Mouse (Mus musculus) granulocyte monocyte progenitor cell, adult 5-6 weeks (primary cell): ENCODE results near the gene Btbd10. TPM values are rescaled to one million over a fixed set of nuclear protein-coding genes. Genes with fewer than 3 reads are reported as not detected.

Experiments used
- ATAC-seq: replicated peaks from 2 replicates; pipeline ENCODE4 v1.8.0; 2016; ENCODE audit warnings: mild to moderate bottlenecking, moderate TSS enrichment, inconsistent platforms; ENCODE audit not compliant: poor library complexity, severe bottlenecking
- total RNA-seq, 2 experiments: library from RNA; stranded (forward) in 1 of 2; stranded (reverse) in 1 of 2; fragments of 200-712, 200-1000 nt in 1 of 2; fragments of >200 nt in 1 of 2; fragmentation: Nextera tagmentation in 1 of 2; gene quantifications; 2 replicates each; pipeline ENCODE4 v1.2.3; 2014 to 2017

Btbd10 gene
- total RNA-seq, 2 experiments from 2014 or later = 16.3 to 26.0 TPM

GRCm38 (mm10) chr7:113295077-113295890 is 73.9 kb downstream of the Btbd10 start:
- ATAC-seq = peak; percentile 82

GRCm38 (mm10) chr7:113294598-113294997 is 74.6 kb downstream of the Btbd10 start:
- ATAC-seq = peak; percentile 31; the same call in 1 of the 2 replicates

- no peak for ATAC-seq
Observed at GRCm38 (mm10) chr7:113292193-113292592, 77.0 kb downstream of the Btbd10 start.

DNA sequence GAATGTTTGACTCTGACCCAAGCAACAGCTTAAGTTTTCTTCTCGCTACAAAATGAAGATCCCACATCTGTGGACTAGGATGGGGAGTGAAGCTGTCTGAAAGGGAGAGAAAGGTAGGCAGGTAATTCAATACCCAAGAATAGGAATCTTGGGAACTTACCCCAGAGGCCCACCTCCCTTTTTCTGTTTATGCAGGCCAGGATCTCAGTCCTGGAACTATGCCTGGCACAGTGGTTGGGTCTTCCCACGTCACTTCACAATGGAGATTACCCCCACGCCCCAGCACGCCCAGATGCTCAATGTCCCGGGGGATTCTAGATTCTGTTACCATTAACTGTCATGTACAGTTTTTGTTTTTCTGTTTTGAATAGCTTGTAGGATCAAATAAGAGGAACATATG is 77.5 kb downstream of the Btbd10 start:
- ATAC-seq = no peak

DNA sequence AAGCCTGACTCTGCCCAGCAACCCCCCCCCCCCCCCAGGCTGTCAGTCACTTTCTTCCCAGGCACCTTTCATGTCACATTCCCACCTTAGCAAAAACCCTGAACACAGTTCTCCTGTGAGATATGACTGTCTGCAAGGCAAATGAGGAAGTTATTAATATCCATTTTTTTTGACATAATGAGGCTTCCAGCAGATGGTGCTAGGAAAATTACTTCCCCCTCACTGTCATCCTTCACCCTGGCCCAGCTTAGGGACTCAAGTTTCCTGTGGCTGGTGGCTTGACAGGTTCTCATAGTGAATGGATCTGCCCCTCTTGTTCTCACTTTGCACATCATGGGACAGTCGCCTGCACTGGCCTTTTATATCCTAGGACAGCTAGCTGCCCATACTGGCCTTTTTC is 80.0 kb downstream of the Btbd10 start:
- ATAC-seq = peak; percentile 89

DNA sequence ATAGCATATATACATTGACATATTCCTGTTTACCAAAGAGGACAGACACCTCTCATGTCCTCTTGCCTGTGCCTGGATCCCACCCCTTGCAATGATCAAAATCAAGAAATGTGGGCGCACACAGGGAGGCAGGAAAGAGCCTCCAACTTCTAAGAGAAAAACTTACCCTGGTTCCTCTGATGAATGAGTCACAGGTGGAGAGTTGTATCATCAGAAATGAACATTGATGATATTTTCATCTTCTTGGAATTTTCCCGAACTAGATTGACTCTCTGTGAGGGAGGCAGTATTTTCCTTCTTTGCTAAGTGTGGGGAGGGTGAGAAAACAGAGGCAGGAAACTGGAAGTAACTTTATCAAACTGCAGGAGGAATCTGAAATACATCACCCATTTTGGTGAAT is 83.8 kb downstream of the Btbd10 start:
- no peak for ATAC-seq

DNA sequence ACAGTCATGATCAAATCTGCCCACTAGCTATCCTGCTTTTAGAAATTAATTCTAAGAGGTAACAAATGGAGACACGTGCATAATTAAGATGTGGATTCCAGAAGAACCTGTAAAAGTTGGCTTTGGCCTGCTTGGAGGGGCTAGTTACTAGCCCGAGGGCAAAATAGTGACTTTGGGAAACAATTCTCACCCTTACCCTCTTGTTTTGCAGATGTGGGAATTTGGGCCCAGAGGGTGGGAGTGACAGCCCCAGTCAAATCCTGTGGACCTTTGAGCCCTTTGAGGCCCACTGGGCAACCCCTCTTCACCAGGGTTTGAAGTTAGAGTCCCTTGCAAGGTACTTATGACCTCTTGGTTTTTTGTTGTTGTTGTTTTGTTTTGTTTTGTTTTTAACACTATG is 89.9 kb downstream of the Btbd10 start:
- no peak for ATAC-seq

DNA sequence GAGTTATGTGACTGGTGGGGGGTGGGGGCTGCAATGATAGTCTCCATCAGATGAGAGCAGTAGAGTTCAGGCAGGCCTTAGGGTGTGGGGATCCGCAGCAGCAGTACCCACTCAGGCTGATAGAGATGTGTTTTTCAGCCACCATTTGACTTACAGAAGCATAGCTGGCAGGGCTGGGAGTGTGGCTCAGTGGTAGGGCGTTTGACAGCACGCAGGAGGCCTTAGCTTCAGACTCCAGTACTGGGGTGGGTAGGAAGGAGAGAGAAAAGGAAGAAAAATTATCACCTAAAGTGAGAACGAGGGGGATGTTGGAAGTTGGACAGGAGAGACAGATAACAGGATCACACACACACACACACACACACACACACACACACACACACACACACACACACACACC is 90.7 kb downstream of the Btbd10 start:
- ATAC-seq = no peak

DNA sequence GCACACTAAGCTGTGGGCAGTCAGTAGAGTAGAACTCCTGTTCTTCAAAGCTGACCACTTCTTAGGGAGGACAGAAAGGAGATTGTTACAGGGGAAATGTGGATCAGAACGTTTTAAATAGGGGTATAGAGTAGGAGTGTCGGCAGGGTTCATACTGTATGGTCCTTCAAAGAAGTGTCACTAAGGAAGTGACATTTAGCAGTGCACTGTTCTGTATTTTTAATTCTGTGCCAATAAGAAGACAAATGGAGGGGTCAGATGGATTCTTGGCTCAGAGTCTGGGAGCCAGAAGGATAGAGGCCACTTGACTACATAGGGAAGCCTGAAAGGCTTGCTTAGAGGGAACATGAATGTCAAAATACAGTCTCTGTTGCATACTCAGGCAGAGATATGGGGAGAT is 91.9 kb downstream of the Btbd10 start:
- no peak for ATAC-seq

DNA sequence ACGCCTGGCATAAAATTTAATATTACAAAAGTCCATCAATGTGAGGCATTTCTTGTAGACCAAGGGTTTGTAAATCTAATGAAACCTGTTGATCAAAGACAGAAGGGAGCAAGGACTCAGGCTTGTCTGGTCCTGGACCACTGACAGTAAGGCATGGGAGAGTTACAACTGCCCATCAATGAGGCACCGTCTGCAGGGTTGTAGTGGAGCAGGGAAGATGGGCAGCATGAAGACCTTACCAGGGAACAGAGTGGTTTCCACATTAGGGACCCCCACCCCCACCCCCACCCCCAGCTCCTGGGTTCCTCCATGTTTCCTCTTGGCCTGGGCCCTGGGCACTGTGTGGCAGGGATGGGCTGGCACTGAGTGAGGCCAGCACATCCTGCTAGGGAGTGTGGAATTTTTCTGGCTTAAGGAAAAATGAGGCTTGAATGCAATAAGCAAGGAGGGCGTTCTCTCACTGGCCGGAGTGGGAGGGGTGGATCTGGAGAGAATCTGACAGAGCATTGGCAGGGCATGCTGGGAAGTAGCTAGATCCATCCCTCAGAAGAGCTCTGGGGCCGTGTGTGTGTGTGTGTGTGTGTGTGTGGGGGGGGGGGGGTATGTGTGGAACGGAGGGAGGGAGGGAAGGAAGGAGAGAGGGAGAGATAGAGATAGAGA is 96.7 kb downstream of the Btbd10 start:
- no peak for ATAC-seq

- no peak for ATAC-seq
Observed at GRCm38 (mm10) chr7:113270991-113271390, 98.2 kb downstream of the Btbd10 start.

DNA sequence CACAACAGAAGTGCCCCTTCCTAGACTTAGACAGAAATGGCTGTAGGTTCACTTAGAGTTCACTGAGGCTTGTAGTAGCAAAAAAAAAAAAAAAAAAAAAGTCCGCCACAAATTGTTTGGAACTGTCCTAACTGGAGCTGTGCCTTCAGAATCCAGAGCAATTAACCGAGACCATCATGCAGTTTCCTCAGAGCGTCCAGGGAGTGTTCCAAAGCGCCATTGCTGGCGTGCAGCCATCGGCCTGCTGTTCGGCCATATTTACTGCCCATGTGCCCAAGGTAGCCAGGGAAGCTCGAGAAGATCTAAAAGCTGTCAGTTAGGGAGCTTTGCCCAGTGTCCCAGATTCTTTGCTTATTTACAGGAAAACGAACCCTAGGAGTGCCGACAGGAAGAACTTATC is 98.6 kb downstream of the Btbd10 start:
- no peak for ATAC-seq

DNA sequence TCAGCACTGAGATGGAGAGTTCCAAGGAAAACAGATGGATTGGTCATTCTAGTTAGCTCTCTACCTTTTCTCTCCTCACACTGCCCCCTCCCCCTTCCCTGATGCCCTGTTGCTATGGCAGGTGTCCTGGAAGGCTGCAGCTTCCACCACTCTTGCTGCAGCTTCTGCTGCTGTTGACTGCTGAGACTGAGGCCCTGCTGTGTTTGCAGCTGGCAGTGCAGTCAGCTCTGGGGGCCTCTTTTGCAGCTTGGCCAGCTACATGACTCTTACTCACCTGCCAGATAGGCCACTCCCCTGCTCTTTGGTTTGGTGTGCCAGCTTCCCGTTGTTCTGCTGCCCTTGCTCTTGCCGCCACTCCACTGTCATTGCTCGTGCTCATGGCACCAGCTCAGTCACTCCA is 99.3 kb downstream of the Btbd10 start:
- ATAC-seq = no peak

GRCm38 (mm10) chr7:113269081-113269480 is 100.1 kb downstream of the Btbd10 start:
- ATAC-seq = peak; percentile 62

DNA sequence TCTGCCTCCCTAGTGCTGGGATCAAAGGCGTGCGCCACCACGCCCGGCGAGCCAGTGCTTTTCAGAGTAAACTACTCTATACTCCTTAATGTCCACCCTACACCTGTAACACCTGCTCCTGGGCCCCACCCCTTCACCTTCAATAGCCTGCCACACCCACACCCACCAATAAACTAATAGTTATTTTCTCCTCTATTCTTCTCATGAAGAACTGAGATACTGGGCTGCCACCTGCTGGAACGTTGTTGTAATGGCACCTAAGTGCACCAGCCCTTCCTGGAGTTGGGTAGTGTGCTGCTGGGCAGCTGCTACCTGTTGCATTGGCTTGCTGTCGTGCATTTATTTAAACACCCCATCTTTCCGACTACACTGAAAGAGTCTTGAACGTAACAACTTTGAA is 100.9 kb downstream of the Btbd10 start:
- ATAC-seq = peak; percentile 68

Other genes starting within 250 kb of the Btbd10 start
- gene Arntl, start 161.9 kb downstream of the Btbd10 start, total RNA-seq (2014; fragmentation: Nextera tagmentation) = 6.0 and 6.9 TPM in 2 replicates
- 11.8 TPM in 2 replicates for gene Arntl, start 161.9 kb downstream of the Btbd10 start, total RNA-seq (2017)
- not detected in 2 replicates for gene Pth, start 19.2 kb upstream of the Btbd10 start, total RNA-seq (2014; fragmentation: Nextera tagmentation)
- not detected in 2 replicates for gene Pth, start 19.2 kb upstream of the Btbd10 start, total RNA-seq (2017)
- gene Far1, start 144.4 kb upstream of the Btbd10 start, total RNA-seq (2014; fragmentation: Nextera tagmentation) = 91.1 and 97.2 TPM in 2 replicates
- gene Far1, start 144.4 kb upstream of the Btbd10 start, total RNA-seq (2017) = 111 and 125 TPM in 2 replicates